9 mouse cellular contexts compared by ENCODE assay signal in genomic region chr8:128030335-128031280, GRCm38 (mm10).
DNase-seq lines count a peak whose midpoint lies in the region; ATAC-seq lines count a peak whose summit lies in the region.
"Had no signal": no experiment of that assay in that cellular context is flagged by ENCODE, and none has a peak within 500 bp of the region (broad histone marks: within the 10 kb centered on the region; RNA-seq: fewer than 3 reads in every experiment).

No protein-coding gene starts in this region.

- DNase-seq in midbrain, embryonic 14.5 days = no peak
- DNase-seq in midbrain, embryonic 10.5 days (ENCODE audit: low spot score) = no peak
- peak; percentile 23 to 32 for DNase-seq in frontal cortex, postnatal 25 days (ENCODE audit: low spot score in 2 of 2)
- peak; percentile 15 to 81 for DNase-seq in left cerebral cortex, adult 8-10 months (ENCODE audit: low spot score in 2 of 2)
- no peak for DNase-seq in cerebellum, postnatal 14 days
- DNase-seq in spleen, postnatal 36 days (ENCODE audit: low spot score in 2 of 2) = no peak
- DNase-seq in heart, adult 11 months = no peak
- DNase-seq: kidney, adult 2 months had no signal

- no peak overlapping the region for H3K9ac ChIP-seq in midbrain, embryonic 14.5 days (replicated peaks; ENCODE audit: low read length)
- no peak overlapping the region for H3K9ac ChIP-seq in stomach, embryonic 15.5 days

- H3K27me3 ChIP-seq in midbrain, embryonic 14.5 days (ENCODE audit: control insufficient read depth, insufficient read depth, low read length) = no peaks in the 10 kb centered on the region
- no peaks in the 10 kb centered on the region for H3K27me3 ChIP-seq in midbrain, embryonic 10.5 days (ENCODE audit: low read depth, poor library complexity, severe bottlenecking)
- H3K27me3 ChIP-seq in stomach, embryonic 15.5 days (replicated peaks) = no peaks in the 10 kb centered on the region

- H3K36me3 ChIP-seq in midbrain, embryonic 14.5 days (ENCODE audit: control insufficient read depth, insufficient read depth, low read length) = no peaks in the 10 kb centered on the region
- no peaks in the 10 kb centered on the region for H3K36me3 ChIP-seq in midbrain, embryonic 10.5 days
- H3K36me3 ChIP-seq in stomach, embryonic 15.5 days = no peaks in the 10 kb centered on the region

- H3K4me3 ChIP-seq in midbrain, embryonic 14.5 days (replicated peaks; ENCODE audit: low read depth, low read length) = no peak overlapping the region
- H3K4me3 ChIP-seq in midbrain, embryonic 10.5 days = no peak overlapping the region
- no peak overlapping the region for H3K4me3 ChIP-seq in stomach, embryonic 15.5 days (replicated peaks)

- no peak overlapping the region for H3K4me2 ChIP-seq in midbrain, embryonic 14.5 days (ENCODE audit: low read length)
- no peak overlapping the region for H3K4me2 ChIP-seq in stomach, embryonic 15.5 days

- peaks cover 1% of the 10 kb centered on the region for H3K4me1 ChIP-seq in midbrain, embryonic 14.5 days (ENCODE audit: control insufficient read depth, insufficient read depth, low read length)
- H3K4me1 ChIP-seq in midbrain, embryonic 10.5 days = peaks cover 5% of the 10 kb centered on the region
- peaks cover 2% of the 10 kb centered on the region; the same call in 1 of the 2 replicates for H3K4me1 ChIP-seq in stomach, embryonic 15.5 days

- H3K27ac ChIP-seq in midbrain, embryonic 14.5 days (replicated peaks; ENCODE audit: low read depth, low read length) = peak overlapping the region; percentile 50; the same call in 1 of the 2 replicates
- no peak overlapping the region for H3K27ac ChIP-seq in midbrain, embryonic 10.5 days (replicated peaks)
- H3K27ac ChIP-seq in stomach, embryonic 15.5 days = peak overlapping the region; percentile 57

- ATAC-seq in midbrain, embryonic 14.5 days (ENCODE audit: low FRiP score, low TSS enrichment) = no peak
- ATAC-seq in stomach, embryonic 15.5 days (ENCODE audit: insufficient read depth, low FRiP score, low read depth) = no peak

- H3K9me3 ChIP-seq in midbrain, embryonic 14.5 days (ENCODE audit: control insufficient read depth, low read length) = no peaks in the 10 kb centered on the region
- H3K9me3 ChIP-seq in midbrain, embryonic 10.5 days (replicated peaks) = no peaks in the 10 kb centered on the region
- H3K9me3 ChIP-seq in stomach, embryonic 15.5 days = no peaks in the 10 kb centered on the region

- 82% methylated on average over 24 of the region's 24 CpGs for WGBS in midbrain, embryonic 14.5 days
- WGBS in midbrain, embryonic 10.5 days = 92% methylated on average over 24 of the region's 24 CpGs
- WGBS in stomach, embryonic 15.5 days = 68% methylated on average over 24 of the region's 24 CpGs

Comparison
In these comparisons a context has a peak if more than half of its experiments do, and no peak if none do; other contexts are left out.
1. DNase-seq: peak in frontal cortex, postnatal 25 days (2 of 2) and left cerebral cortex, adult 8-10 months (2 of 2); none in midbrain, embryonic 14.5 days (single experiment), midbrain, embryonic 10.5 days (single experiment), cerebellum, postnatal 14 days (0 of 2), spleen, postnatal 36 days (0 of 2) and heart, adult 11 months (single experiment).